Mouse (Mus musculus) embryonic facial prominence, embryonic 15.5 days (tissue): ENCODE measurements at regions not wholly inside any gene's neighbourhood (a gene's known extent, or its start where the extent isn't known, plus 50 kb on each side); places are given as distances from the start of the nearest gene placed in this dataset.

Experiments used
- ATAC-seq: fragments of 200-750 bp; cut with Nextera tagmentation; 2 replicates; pipeline ENCODE4 v1.8.0; 2017; ENCODE audit warnings: low read depth, moderate TSS enrichment; ENCODE audit not compliant: insufficient number of reproducible peaks, low FRiP score, low TSS enrichment
- H3K27ac ChIP-seq: fragments of 300-500 bp; sonication (generic); replicated peaks from 2 replicates; pipeline ENCODE4 v1.5.1; 2015; ENCODE audit warnings: mild to moderate bottlenecking, inconsistent platforms
- H3K27me3 ChIP-seq: fragments of 300-500 bp; sonication (generic); 2 replicates; pipeline ENCODE4 v1.6.1; 2015; ENCODE audit warnings: inconsistent platforms
- H3K36me3 ChIP-seq: fragments of 300-500 bp; sonication (generic); 2 replicates; pipeline ENCODE4 v1.6.1; 2015; ENCODE audit warnings: mild to moderate bottlenecking, inconsistent platforms
- H3K4me1 ChIP-seq: fragments of 300-500 bp; sonication (generic); 2 replicates; pipeline ENCODE4 v1.6.1; 2015; ENCODE audit warnings: inconsistent platforms
- H3K4me2 ChIP-seq: fragments of 300-500 bp; sonication (generic); replicated peaks from 2 replicates; pipeline ENCODE4 v1.6.1; 2015; ENCODE audit warnings: mild to moderate bottlenecking, inconsistent platforms
- H3K4me3 ChIP-seq: fragments of 300-500 bp; sonication (generic); replicated peaks from 2 replicates; pipeline ENCODE4 v1.5.1; 2015; ENCODE audit warnings: mild to moderate bottlenecking, inconsistent platforms
- H3K9ac ChIP-seq: fragments of 300-500 bp; sonication (generic); 2 replicates; pipeline ENCODE4 v1.6.1; 2015; ENCODE audit warnings: inconsistent platforms
- H3K9me3 ChIP-seq: fragments of 300-500 bp; sonication (generic); replicated peaks from 2 replicates; pipeline ENCODE4 v1.6.1; 2016; ENCODE audit warnings: inconsistent platforms
- WGBS: fragments of 180-500 bp; shearing (Covaris S2); methylation state at CpG from one replicate; pipeline ENCODE4 v1.1.7; 2015; 5-methylcytosine and 5-hydroxymethylcytosine counted together

- no peak for ATAC-seq
- peaks cover 67% of the 10 kb centered on the region for H3K27me3 ChIP-seq
- H3K9ac ChIP-seq = no peak overlapping the region
- H3K4me2 ChIP-seq = no peak overlapping the region
- H3K36me3 ChIP-seq = no peaks in the 10 kb centered on the region
- H3K4me3 ChIP-seq = no peak overlapping the region
- H3K4me1 ChIP-seq = peaks cover 30% of the 10 kb centered on the region
- 74% methylated on average over 11 of the region's 11 CpGs for WGBS
- no peaks in the 10 kb centered on the region for H3K9me3 ChIP-seq
- H3K27ac ChIP-seq = no peak overlapping the region
Observed at GRCm38 (mm10) chr9:61167097-61167842, 204.9 kb upstream of the Tle3 start.

GRCm38 (mm10) chr9:61168931-61169330 is 203.2 kb upstream of the Tle3 start:
- Histone ChIP-seq H3K27me3 (peaks cover 60% of the 10 kb centered on the region), H3K27ac (no peak overlapping the region), H3K4me2 (no peak overlapping the region), H3K4me1 (peaks cover 14% of the 10 kb centered on the region), H3K9ac (no peak overlapping the region), H3K36me3 (no peaks in the 10 kb centered on the region), H3K9me3 (no peaks in the 10 kb centered on the region), H3K4me3 (no peak overlapping the region)
- WGBS = 78% methylated on average over 7 of the region's 7 CpGs
- no peak for ATAC-seq

GRCm38 (mm10) chr9:61169506-61170090 is 202.6 kb upstream of the Tle3 start:
- ATAC-seq = no peak
- no peak overlapping the region for H3K27ac ChIP-seq
- peaks cover 7% of the 10 kb centered on the region for H3K4me1 ChIP-seq
- H3K4me2 ChIP-seq = no peak overlapping the region
- WGBS = 63% methylated on average over 9 of the region's 9 CpGs
- no peaks in the 10 kb centered on the region for H3K9me3 ChIP-seq
- no peak overlapping the region for H3K9ac ChIP-seq
- H3K36me3 ChIP-seq = no peaks in the 10 kb centered on the region
- no peak overlapping the region for H3K4me3 ChIP-seq
- peaks cover 67% of the 10 kb centered on the region for H3K27me3 ChIP-seq

DNA sequence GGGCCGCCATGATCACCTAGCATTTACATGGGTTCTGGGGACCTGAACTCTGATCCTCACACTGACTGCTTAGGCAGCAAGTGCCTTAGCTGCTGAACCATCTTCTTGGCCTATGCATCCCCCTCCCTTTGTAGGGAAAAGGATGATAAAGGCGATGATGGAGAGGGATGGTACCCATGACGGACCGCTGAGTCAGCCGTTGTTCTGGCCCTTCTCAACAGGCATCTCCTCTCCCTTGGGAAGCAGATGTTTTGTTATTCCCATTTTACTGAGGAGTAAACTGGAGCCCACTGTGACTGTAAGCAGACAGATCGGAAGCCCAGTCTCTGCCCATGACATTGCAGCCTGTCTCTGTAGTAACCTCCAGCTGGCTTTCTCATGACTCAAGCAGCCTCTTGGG is 201.2 kb upstream of the Tle3 start:
- WGBS = 90% methylated on average over 6 of the region's 6 CpGs
- H3K4me1 ChIP-seq = no peaks in the 10 kb centered on the region
- no peak overlapping the region for H3K27ac ChIP-seq
- H3K4me3 ChIP-seq = no peak overlapping the region
- ATAC-seq = no peak
- H3K36me3 ChIP-seq = no peaks in the 10 kb centered on the region
- peaks cover 66% of the 10 kb centered on the region for H3K27me3 ChIP-seq
- no peaks in the 10 kb centered on the region for H3K9me3 ChIP-seq
- H3K4me2 ChIP-seq = no peak overlapping the region
- no peak overlapping the region for H3K9ac ChIP-seq

GRCm38 (mm10) chr9:61172421-61172820 is 199.7 kb upstream of the Tle3 start:
- Histone ChIP-seq H3K9ac (no peak overlapping the region), H3K27ac (no peak overlapping the region), H3K4me1 (no peaks in the 10 kb centered on the region), H3K36me3 (no peaks in the 10 kb centered on the region), H3K9me3 (no peaks in the 10 kb centered on the region), H3K4me2 (no peak overlapping the region), H3K4me3 (no peak overlapping the region), H3K27me3 (peaks cover 59% of the 10 kb centered on the region)
- no peak for ATAC-seq

DNA sequence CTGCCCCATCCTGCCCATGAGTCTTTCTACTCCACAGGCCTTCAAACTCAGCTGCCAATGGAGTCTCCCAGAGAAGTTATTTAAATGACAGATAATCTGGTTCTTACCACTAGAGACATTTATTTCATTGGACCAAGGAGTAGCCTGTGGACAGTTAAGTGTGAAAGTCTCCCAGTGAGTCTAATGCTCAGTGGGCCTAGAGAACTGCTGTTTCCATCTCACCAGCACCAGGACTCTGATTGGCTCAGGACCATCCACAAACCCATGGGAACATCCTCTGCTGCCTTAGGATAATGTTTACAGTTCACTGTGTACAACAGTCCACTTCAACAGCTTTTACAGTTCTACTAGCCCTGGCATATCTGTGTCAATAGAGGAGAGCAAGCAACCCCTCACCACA is 198.6 kb upstream of the Tle3 start:
- peaks cover 48% of the 10 kb centered on the region for H3K27me3 ChIP-seq
- no peak for ATAC-seq

GRCm38 (mm10) chr9:61175381-61175780 is 196.8 kb upstream of the Tle3 start:
- Histone ChIP-seq H3K27me3 (peaks cover 42% of the 10 kb centered on the region), H3K9me3 (no peaks in the 10 kb centered on the region), H3K36me3 (no peaks in the 10 kb centered on the region), H3K9ac (no peak overlapping the region), H3K4me2 (no peak overlapping the region), H3K4me1 (no peaks in the 10 kb centered on the region), H3K4me3 (no peak overlapping the region), H3K27ac (no peak overlapping the region)
- ATAC-seq = no peak
- 93% methylated on average over 2 of the region's 2 CpGs for WGBS

More for the DNA sequence above, 198.6 kb upstream of the Tle3 start:
- Histone ChIP-seq H3K4me2 (no peak overlapping the region), H3K27ac (no peak overlapping the region), H3K9me3 (no peaks in the 10 kb centered on the region), H3K4me3 (no peak overlapping the region), H3K9ac (no peak overlapping the region), H3K4me1 (no peaks in the 10 kb centered on the region), H3K36me3 (no peaks in the 10 kb centered on the region)

- Histone ChIP-seq H3K9me3 (no peaks in the 10 kb centered on the region), H3K27me3 (peaks cover 31% of the 10 kb centered on the region)
Observed at GRCm38 (mm10) chr9:61176856-61177255, 195.3 kb upstream of the Tle3 start.

DNA sequence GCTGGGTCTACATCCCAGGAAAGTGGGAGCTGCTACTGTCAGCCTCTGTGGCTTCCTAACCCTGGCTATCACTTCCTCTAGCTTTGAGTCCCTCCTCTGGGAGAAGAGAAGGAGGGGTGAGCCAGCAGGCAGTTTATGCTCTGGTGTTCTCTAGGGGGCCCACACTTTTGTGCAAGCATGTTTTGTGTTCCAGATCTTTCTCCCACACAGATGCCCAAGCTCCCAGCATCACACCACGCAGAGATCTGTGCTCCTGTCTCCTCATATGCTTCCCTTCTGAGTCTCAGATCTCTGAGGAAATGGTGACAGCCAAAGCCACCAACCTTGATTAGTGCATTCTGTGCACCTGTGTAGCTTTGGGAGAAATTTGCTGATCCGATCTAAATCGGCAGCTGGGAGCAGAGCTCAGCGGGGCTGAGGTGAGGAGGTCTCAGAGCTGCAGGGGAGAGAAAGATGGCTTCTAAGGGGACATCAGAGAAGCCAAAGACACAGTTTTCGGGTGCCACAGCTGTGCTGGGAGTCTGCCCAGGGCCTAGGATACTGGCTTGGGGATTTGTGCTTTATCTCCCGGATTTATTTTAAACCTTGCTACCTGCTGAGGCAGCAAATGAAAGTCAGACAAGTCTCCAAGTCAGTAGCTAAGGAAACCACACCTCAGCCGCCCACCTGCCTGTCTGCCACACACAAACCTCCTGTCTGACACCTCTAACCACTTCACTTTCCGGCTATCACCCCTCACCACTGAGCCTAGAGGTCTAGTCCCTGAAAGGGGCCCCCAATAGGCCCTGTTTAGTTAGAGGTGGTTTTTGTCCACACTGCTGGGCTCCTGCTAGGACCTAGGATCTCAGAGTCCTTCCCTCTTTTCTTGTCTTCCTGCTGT is 185.4 kb upstream of the Tle3 start:
- Histone ChIP-seq H3K27ac (no peak overlapping the region), H3K4me3 (no peak overlapping the region), H3K27me3 (no peaks in the 10 kb centered on the region; the same call in 1 of the 2 replicates), H3K4me1 (no peaks in the 10 kb centered on the region), H3K36me3 (no peaks in the 10 kb centered on the region), H3K9ac (no peak overlapping the region), H3K4me2 (no peak overlapping the region), H3K9me3 (no peaks in the 10 kb centered on the region)
- no peak for ATAC-seq
- WGBS = 56% methylated on average over 8 of the region's 8 CpGs

More at GRCm38 (mm10) chr9:61176856-61177255, 195.3 kb upstream of the Tle3 start:
- Histone ChIP-seq H3K4me2 (no peak overlapping the region), H3K4me3 (no peak overlapping the region), H3K9ac (no peak overlapping the region), H3K36me3 (no peaks in the 10 kb centered on the region), H3K27ac (no peak overlapping the region), H3K4me1 (no peaks in the 10 kb centered on the region)
- WGBS = 85% methylated on average over 3 of the region's 3 CpGs
- ATAC-seq = no peak

GRCm38 (mm10) chr9:61187713-61188399 is 184.3 kb upstream of the Tle3 start:
- no peak for ATAC-seq
- WGBS = 81% methylated on average over 3 of the region's 3 CpGs
- H3K27me3 ChIP-seq = no peaks in the 10 kb centered on the region; the same call in 1 of the 2 replicates
- H3K4me1 ChIP-seq = no peaks in the 10 kb centered on the region
- H3K9ac ChIP-seq = no peak overlapping the region
- H3K27ac ChIP-seq = no peak overlapping the region
- H3K9me3 ChIP-seq = no peaks in the 10 kb centered on the region
- H3K36me3 ChIP-seq = no peaks in the 10 kb centered on the region
- H3K4me2 ChIP-seq = no peak overlapping the region
- H3K4me3 ChIP-seq = no peak overlapping the region

DNA sequence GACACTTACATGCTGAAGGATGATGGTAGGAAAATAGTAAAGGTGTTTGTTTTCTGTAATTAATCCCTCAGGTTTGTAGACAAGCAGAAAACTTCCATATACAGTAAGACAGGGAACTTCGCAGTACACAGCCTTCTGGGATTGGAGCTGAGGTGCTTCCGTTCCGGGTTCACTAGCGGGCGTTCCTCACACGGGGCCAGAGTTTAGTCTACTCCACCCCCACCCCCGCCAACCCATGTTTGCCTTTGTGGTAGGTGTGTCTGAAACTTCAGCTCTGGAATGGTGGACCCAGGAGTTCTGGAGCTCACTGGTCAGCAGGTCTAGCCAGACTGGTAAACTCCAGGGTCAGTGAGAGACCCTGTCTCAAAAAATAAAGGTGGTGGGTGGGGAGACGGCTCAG is 182.9 kb upstream of the Tle3 start:
- ATAC-seq = no peak
- Histone ChIP-seq H3K4me1 (no peaks in the 10 kb centered on the region), H3K4me2 (no peak overlapping the region), H3K9ac (no peak overlapping the region), H3K27me3 (no peaks in the 10 kb centered on the region; the same call in 1 of the 2 replicates), H3K4me3 (no peak overlapping the region), H3K36me3 (no peaks in the 10 kb centered on the region), H3K9me3 (no peaks in the 10 kb centered on the region), H3K27ac (no peak overlapping the region)
- WGBS = 84% methylated on average over 8 of the region's 8 CpGs
